Mouse (Mus musculus): ENCODE measurements around the gene Retn.

DNA sequence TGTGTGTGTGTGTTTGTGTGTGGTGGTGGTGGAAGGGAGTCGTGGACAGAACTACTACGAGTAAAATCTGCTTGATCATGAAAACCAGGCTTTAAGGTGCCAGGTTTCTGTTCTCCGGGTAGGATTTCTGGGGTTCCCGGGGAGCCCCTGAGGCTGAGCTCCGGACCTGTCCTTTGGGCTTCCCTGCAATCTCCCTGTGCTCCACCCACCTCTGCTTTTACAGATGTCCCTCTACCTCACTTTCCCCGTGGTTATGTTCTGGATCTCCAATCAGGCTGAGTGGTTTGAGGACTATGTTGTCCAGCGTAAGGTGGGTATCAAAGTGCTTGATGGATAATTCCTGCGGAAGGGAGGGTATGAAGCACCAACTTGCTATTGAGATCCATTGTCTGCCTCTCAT is 33.5 kb upstream of the Retn start:
- TF ChIP-seq CTCF (IDR thresholded peaks at IDR 0.05; ENCODE audit: low read depth) = no peak
- TF ChIP-seq EP300 (optimal IDR thresholded peaks at IDR 0.05) = no peak
